Mouse (Mus musculus) liver, embryonic 14.5 days (tissue): Measurements from ENCODE around the gene Psmd14. TPM values are rescaled to one million over a fixed set of nuclear protein-coding genes. Genes with fewer than 3 reads are reported as not detected.

Experiments used
- ATAC-seq: fragments of 200-750 bp; cut with Nextera tagmentation; 2 replicates; pipeline ENCODE4 v1.8.0; 2017; ENCODE audit warnings: moderate number of reproducible peaks, mild to moderate bottlenecking, moderate library complexity; ENCODE audit not compliant: insufficient read depth
- DNase-seq, 3 experiments: peaks; one replicate each; pipeline ENCODE4 v3.0.0-alpha.2; 2012 to 2013; ENCODE audit warnings: low read depth in 3 of 3, low spot score in 3 of 3
- H3K27ac ChIP-seq: fragments of 300-500 bp; sonication (generic); 2 replicates; pipeline ENCODE4 v1.5.1; 2014; ENCODE audit warnings: moderate library complexity, mild to moderate bottlenecking, control low read depth, inconsistent platforms
- H3K27me3 ChIP-seq: fragments of 300-500 bp; sonication (generic); 2 replicates; pipeline ENCODE4 v1.6.1; 2014; ENCODE audit warnings: mild to moderate bottlenecking, low read length, moderate library complexity; ENCODE audit not compliant: control insufficient read depth, insufficient read depth
- H3K36me3 ChIP-seq: fragments of 300-500 bp; sonication (generic); replicated peaks from 2 replicates; pipeline ENCODE4 v1.6.1; 2014; ENCODE audit warnings: low read depth; ENCODE audit not compliant: control insufficient read depth, insufficient read depth
- H3K4me1 ChIP-seq, 2 experiments: fragments of 200-500 bp in 1 of 2; fragments of 300-500 bp in 1 of 2; sonication (generic) in 1 of 2; replicated peaks; 2 replicates each; pipeline ENCODE4 v1.6.1; 2012 to 2014; ENCODE audit warnings: antibody characterized with exemption in 1 of 2, inconsistent platforms in 1 of 2, low read length in 1 of 2; ENCODE audit not compliant: control insufficient read depth in 2 of 2, insufficient read depth in 2 of 2
- H3K4me2 ChIP-seq: fragments of 300-500 bp; sonication (generic); 2 replicates; pipeline ENCODE4 v1.6.1; 2014; ENCODE audit warnings: low read depth, mild to moderate bottlenecking, control low read depth, moderate library complexity
- H3K4me3 ChIP-seq, 2 experiments: fragments of 200-500 bp in 1 of 2; fragments of 300-500 bp in 1 of 2; sonication (generic) in 1 of 2; 2 replicates each; pipeline ENCODE4 v1.5.1; 2012 to 2014; ENCODE audit warnings: low read depth in 2 of 2, low read length in 2 of 2, mild to moderate bottlenecking in 2 of 2, control low read depth in 1 of 2, inconsistent platforms in 1 of 2, moderate library complexity in 1 of 2; ENCODE audit not compliant: insufficient read depth in 1 of 2
- H3K9ac ChIP-seq: fragments of 300-500 bp; sonication (generic); replicated peaks from 2 replicates; pipeline ENCODE4 v1.6.1; 2014; ENCODE audit warnings: mild to moderate bottlenecking, control low read depth, moderate library complexity
- H3K9me3 ChIP-seq: fragments of 300-500 bp; sonication (generic); 2 replicates; pipeline ENCODE4 v1.6.1; 2016; ENCODE audit warnings: low read length, mixed read lengths; ENCODE audit not compliant: control insufficient read depth
- CTCF ChIP-seq: IDR thresholded peaks from 2 replicates; pipeline ENCODE4 v1.5.1; 2016; ENCODE audit warnings: antibody characterized with exemption, low read depth, control low read depth
- EP300 ChIP-seq: IDR thresholded peaks from 2 replicates; pipeline ENCODE4 v1.6.1; 2016; ENCODE audit warnings: antibody characterized with exemption, low read depth
- WGBS: fragments of 180-500 bp; shearing (Covaris S2); extraction: QIAGEN DNeasy Blood & Tissue Kit; methylation state at CpG from one replicate; pipeline ENCODE4 v1.1.7; 2014; ENCODE audit not compliant: insufficient replicate concordance; 5-methylcytosine and 5-hydroxymethylcytosine counted together
- polyA plus RNA-seq, 2 experiments: library from polyadenylated mRNA; depleted of rRNA in 1 of 2; stranded (reverse) in 1 of 2; unstranded in 1 of 2; fragments of >200 nt; fragmentation: Nextera tagmentation in 1 of 2; extraction: Ambion mirVana in 1 of 2; gene quantifications; 2 replicates each; pipeline versions ENCODE4 v1.2.1 to v1.2.3; 2012 to 2014

Psmd14 gene
- polyA plus RNA-seq, 2 experiments, result 48.8 to 131 TPM

- peaks cover 15 to 18% of the 10 kb centered on the region in 2 experiments for H3K4me1 ChIP-seq
- no peak for TF ChIP-seq EP300
- no peak for TF ChIP-seq CTCF
- peak overlapping the region; percentile 16 for H3K4me2 ChIP-seq
- H3K36me3 ChIP-seq, result peaks cover 5% of the 10 kb centered on the region
- no peaks in the 10 kb centered on the region for H3K27me3 ChIP-seq
- H3K9me3 ChIP-seq, result no peaks in the 10 kb centered on the region
- 79% methylated on average over 5 of the region's 5 CpGs for WGBS
- ATAC-seq (peak; percentile 79), DNase-seq (peak in 2 of 3 experiments; percentile 7 to 10)
- H3K27ac ChIP-seq, result peak overlapping the region; percentile 39
- H3K9ac ChIP-seq, result peak overlapping the region; percentile 27
- no peak overlapping the region for H3K4me3 ChIP-seq
Observed at GRCm38 (mm10) chr2:61759234-61759855, 47.9 kb downstream of the Psmd14 start.

GRCm38 (mm10) chr2:61760044-61760443 lies 48.5 kb downstream of the Psmd14 start:
- peak; percentile 91 for ATAC-seq
- H3K4me2 ChIP-seq, result peak overlapping the region; percentile 16

GRCm38 (mm10) chr2:61764470-61765105 lies 53.1 kb downstream of the Psmd14 start:
- H3K4me2 ChIP-seq, result no peak overlapping the region
- H3K4me3 ChIP-seq, result no peak overlapping the region
- no peak overlapping the region for H3K27ac ChIP-seq
- no peaks in the 10 kb centered on the region for H3K9me3 ChIP-seq
- DNase-seq, result no peak
- peaks cover 9 to 10% of the 10 kb centered on the region in 2 experiments for H3K4me1 ChIP-seq
- H3K36me3 ChIP-seq, result peaks cover 5% of the 10 kb centered on the region
- TF ChIP-seq CTCF (no peak), EP300 (no peak)
- WGBS, result 65% methylated on average over 6 of the region's 6 CpGs
- no peak for ATAC-seq
- H3K9ac ChIP-seq, result no peak overlapping the region
- H3K27me3 ChIP-seq, result no peaks in the 10 kb centered on the region

More at GRCm38 (mm10) chr2:61760044-61760443, 48.5 kb downstream of the Psmd14 start:
- H3K4me1 ChIP-seq, result peaks cover 15 to 18% of the 10 kb centered on the region in 2 experiments
- peaks cover 5% of the 10 kb centered on the region for H3K36me3 ChIP-seq
- H3K27ac ChIP-seq, result peak overlapping the region; percentile 39
- no peak overlapping the region for H3K4me3 ChIP-seq
- DNase-seq, result peak; percentile 55 to 61 (median 58)
- H3K9me3 ChIP-seq, result no peaks in the 10 kb centered on the region
- WGBS, result 21% methylated on average over 3 of the region's 3 CpGs
- TF ChIP-seq CTCF, result no peak
- TF ChIP-seq EP300, result peak; percentile 83
- no peaks in the 10 kb centered on the region for H3K27me3 ChIP-seq
- H3K9ac ChIP-seq, result no peak overlapping the region

- Histone ChIP-seq H3K9me3 (no peaks in the 10 kb centered on the region), H3K4me1 (peaks cover 3 to 4% of the 10 kb centered on the region in 2 experiments; a peak in 3 of 4 replicates), H3K9ac (no peak overlapping the region), H3K4me3 (no peak overlapping the region), H3K27ac (no peak overlapping the region), H3K4me2 (no peak overlapping the region), H3K36me3 (peaks cover 5% of the 10 kb centered on the region), H3K27me3 (no peaks in the 10 kb centered on the region)
- DNase-seq (no peak), ATAC-seq (no peak)
- TF ChIP-seq EP300 (no peak), CTCF (no peak)
- WGBS, result 59% methylated on average over 4 of the region's 4 CpGs
Observed at GRCm38 (mm10) chr2:61765526-61765925, 54.0 kb downstream of the Psmd14 start.

- TF ChIP-seq CTCF, result no peak
- no peak for TF ChIP-seq EP300
- Histone ChIP-seq H3K4me1 (no peaks in the 10 kb centered on the region), H3K27me3 (no peaks in the 10 kb centered on the region), H3K36me3 (peaks cover 6% of the 10 kb centered on the region), H3K27ac (no peak overlapping the region), H3K9ac (no peak overlapping the region), H3K4me3 (no peak overlapping the region), H3K9me3 (no peaks in the 10 kb centered on the region), H3K4me2 (no peak overlapping the region)
- DNase-seq (no peak), ATAC-seq (no peak)
Observed at GRCm38 (mm10) chr2:61780794-61781193, 69.3 kb downstream of the Psmd14 start.
